Mouse (Mus musculus) kidney, embryonic 15.5 days (tissue): ENCODE measurements around the gene Clec3b. TPM values are rescaled to one million over a fixed set of nuclear protein-coding genes. Genes with fewer than 3 reads are reported as not detected.

Experiments used
- ATAC-seq: fragments of 200-750 bp; cut with Nextera tagmentation; replicated peaks from 2 replicates; pipeline ENCODE4 v1.8.0; 2017; ENCODE audit warnings: moderate TSS enrichment; ENCODE audit not compliant: low FRiP score
- H3K27ac ChIP-seq: fragments of 300-500 bp; sonication (generic); 2 replicates; pipeline ENCODE4 v1.5.1; 2015; ENCODE audit warnings: mild to moderate bottlenecking, inconsistent platforms
- H3K27me3 ChIP-seq: fragments of 300-500 bp; sonication (generic); 2 replicates; pipeline ENCODE4 v1.6.1; 2015; ENCODE audit warnings: inconsistent platforms
- H3K36me3 ChIP-seq: fragments of 300-500 bp; sonication (generic); 2 replicates; pipeline ENCODE4 v1.6.1; 2015; ENCODE audit warnings: inconsistent platforms
- H3K4me1 ChIP-seq: fragments of 300-500 bp; sonication (generic); 2 replicates; pipeline ENCODE4 v1.6.1; 2015; ENCODE audit warnings: inconsistent platforms
- H3K4me2 ChIP-seq: fragments of 300-500 bp; sonication (generic); 2 replicates; pipeline ENCODE4 v1.6.1; 2015; ENCODE audit warnings: moderate library complexity, mild to moderate bottlenecking, inconsistent platforms
- H3K4me3 ChIP-seq: fragments of 300-500 bp; sonication (generic); replicated peaks from 2 replicates; pipeline ENCODE4 v1.5.1; 2015; ENCODE audit warnings: mild to moderate bottlenecking, inconsistent platforms
- H3K9ac ChIP-seq: fragments of 300-500 bp; sonication (generic); 2 replicates; pipeline ENCODE4 v1.6.1; 2015; ENCODE audit warnings: mild to moderate bottlenecking, inconsistent platforms
- H3K9me3 ChIP-seq: fragments of 300-500 bp; sonication (generic); replicated peaks from 2 replicates; pipeline ENCODE4 v1.6.1; 2016; ENCODE audit warnings: inconsistent platforms
- whole genome bisulfite sequencing: fragments of 180-500 bp; shearing (Covaris S2); methylation state at CpG from one replicate; pipeline ENCODE4 v1.1.7; 2015; ENCODE audit warnings: mixed read lengths; 5-methylcytosine and 5-hydroxymethylcytosine counted together
- polyA plus RNA-seq: library from polyadenylated mRNA; unstranded; fragments of >200 nt; fragmentation: Nextera tagmentation; extraction: Ambion mirVana; gene quantifications from 2 replicates; pipeline ENCODE4 v1.2.1, GENCODE M21; 2015

Gene Clec3b
- polyA plus RNA-seq, 1 experiment from 2014 or later, result 1.6 TPM

DNA sequence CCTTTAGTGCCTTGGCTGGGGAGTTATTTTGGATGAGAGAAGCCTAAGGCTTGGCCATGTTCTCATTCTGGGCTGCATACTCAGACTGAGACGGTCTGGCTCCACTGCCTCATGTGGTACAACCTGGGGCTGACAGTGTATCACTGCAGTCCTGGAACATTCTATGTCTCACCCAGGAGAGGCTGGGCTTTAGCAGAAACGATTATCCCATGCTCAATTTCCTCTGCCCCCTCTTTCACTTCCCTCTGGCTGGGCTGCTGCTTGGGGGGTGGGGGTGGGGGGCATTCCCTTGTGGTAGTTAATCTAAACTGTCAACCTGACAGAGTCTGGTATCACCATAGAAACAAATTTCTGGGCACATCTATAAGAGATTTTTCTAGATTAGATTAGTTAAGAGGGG lies 34.8 kb downstream of the Clec3b start:
- H3K4me1 ChIP-seq, result 0 out of 2 replicates have a peak, but pooled peaks cover 3% of the 10 kb centered on the region
- no peak overlapping the region for H3K9ac ChIP-seq
- no peak overlapping the region for H3K4me3 ChIP-seq
- no peaks in the 10 kb centered on the region for H3K9me3 ChIP-seq
- H3K36me3 ChIP-seq, result no peaks in the 10 kb centered on the region
- H3K27me3 ChIP-seq, result no peaks in the 10 kb centered on the region
- no peak overlapping the region for H3K27ac ChIP-seq
- ATAC-seq, result no peak
- no peak overlapping the region for H3K4me2 ChIP-seq
- WGBS, result 53% methylated on average over 2 of the region's 2 CpGs

DNA sequence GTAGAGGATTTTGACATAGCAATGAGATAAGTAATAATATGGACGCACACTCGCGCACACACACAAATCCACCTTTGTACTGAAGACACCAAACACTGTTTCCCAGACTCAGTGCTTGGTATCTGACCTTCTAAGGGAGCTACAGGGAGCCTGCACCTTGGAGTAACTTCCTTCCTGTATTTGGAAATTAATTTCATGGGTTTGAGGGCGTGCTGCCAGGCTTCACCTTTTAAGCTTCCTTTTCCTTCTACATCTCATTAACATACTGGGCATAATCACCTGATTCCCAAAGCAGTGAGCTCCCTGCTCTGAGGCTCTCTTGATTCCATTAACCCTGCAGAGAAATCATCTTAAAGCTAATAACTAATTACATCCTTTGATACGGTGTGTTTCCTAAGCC lies 35.4 kb downstream of the Clec3b start:
- 0 out of 2 replicates have a peak, but pooled peaks cover 3% of the 10 kb centered on the region for H3K4me1 ChIP-seq
- no peak overlapping the region for H3K27ac ChIP-seq
- no peaks in the 10 kb centered on the region for H3K36me3 ChIP-seq
- no peak overlapping the region for H3K4me2 ChIP-seq
- no peak overlapping the region for H3K9ac ChIP-seq
- ATAC-seq, result no peak
- no peaks in the 10 kb centered on the region for H3K27me3 ChIP-seq
- H3K4me3 ChIP-seq, result no peak overlapping the region
- WGBS, result 86% methylated on average over 5 of the region's 5 CpGs
- no peaks in the 10 kb centered on the region for H3K9me3 ChIP-seq

DNA sequence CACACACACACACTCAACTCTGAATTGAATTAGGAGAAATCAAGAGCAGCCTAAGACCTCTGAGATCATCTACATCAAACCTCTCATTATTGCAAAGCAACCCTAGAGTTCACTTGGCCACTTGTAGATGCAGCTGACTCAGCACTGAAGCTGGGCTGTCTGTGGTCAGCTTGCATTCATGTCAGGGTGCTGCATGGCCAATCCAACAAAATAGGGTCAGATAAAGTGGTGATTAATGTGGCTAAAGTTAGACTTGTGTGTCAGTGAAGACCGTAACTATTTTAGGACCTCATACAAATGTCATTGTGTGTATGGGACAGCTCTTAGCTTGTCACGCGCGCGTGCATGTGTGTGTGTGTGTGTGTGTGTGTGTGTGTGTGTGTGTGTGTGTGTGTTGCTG lies 36.8 kb downstream of the Clec3b start:
- 89% methylated on average over 5 of the region's 5 CpGs for WGBS
- ATAC-seq, result no peak

DNA sequence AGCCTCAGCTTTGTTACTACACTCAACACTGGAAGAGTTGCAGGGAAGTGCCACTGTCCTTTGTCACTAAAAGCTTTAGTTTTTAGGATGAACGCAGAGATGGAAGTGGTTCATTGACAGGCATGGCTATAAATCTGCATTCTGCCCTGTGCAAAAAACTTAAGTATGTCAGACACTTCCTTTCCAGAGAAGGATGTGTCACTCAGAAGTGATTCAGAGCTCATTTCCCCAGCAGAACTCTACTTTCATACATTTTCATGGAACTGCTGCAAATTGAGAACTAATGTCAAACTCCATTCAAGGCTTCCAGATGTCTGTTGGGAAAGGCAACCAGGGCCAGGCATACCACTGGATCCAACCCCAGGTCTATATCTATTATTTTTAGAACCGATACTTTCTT lies 37.5 kb downstream of the Clec3b start:
- H3K9me3 ChIP-seq, result no peaks in the 10 kb centered on the region
- 0 out of 2 replicates have a peak, but pooled peaks cover 3% of the 10 kb centered on the region for H3K4me1 ChIP-seq
- no peak overlapping the region for H3K27ac ChIP-seq
- H3K36me3 ChIP-seq, result no peaks in the 10 kb centered on the region
- H3K9ac ChIP-seq, result no peak overlapping the region
- H3K4me2 ChIP-seq, result no peak overlapping the region
- H3K4me3 ChIP-seq, result no peak overlapping the region
- H3K27me3 ChIP-seq, result no peaks in the 10 kb centered on the region
- no peak for ATAC-seq
- 70% methylated on average over 2 of the region's 2 CpGs for WGBS

More for the DNA sequence above, 36.8 kb downstream of the Clec3b start:
- H3K9ac ChIP-seq, result no peak overlapping the region
- no peak overlapping the region for H3K4me3 ChIP-seq
- H3K4me2 ChIP-seq, result no peak overlapping the region
- H3K4me1 ChIP-seq, result 0 out of 2 replicates have a peak, but pooled peaks cover 3% of the 10 kb centered on the region
- no peaks in the 10 kb centered on the region for H3K36me3 ChIP-seq
- H3K9me3 ChIP-seq, result no peaks in the 10 kb centered on the region
- H3K27me3 ChIP-seq, result no peaks in the 10 kb centered on the region
- no peak overlapping the region for H3K27ac ChIP-seq

DNA sequence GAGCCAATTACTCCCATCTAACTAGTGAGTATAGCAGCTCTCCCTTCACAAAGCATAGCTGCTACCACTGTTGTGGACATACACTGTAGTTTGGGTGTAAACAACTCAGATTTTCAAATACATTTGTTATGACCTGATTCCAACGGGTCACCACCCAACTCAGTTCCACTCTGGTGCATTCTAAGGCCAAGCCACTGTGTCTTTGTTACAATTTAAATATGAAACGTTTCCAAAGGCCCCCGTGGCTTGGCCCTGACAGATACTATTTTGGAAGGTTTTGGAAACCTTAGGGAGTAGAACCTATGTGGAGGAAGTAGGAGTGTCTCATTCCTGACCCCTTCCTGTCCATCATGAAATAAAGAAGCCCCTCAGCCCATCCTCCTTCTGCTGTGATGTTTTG lies 49.4 kb downstream of the Clec3b start:
- no peaks in the 10 kb centered on the region for H3K36me3 ChIP-seq
- no peak overlapping the region for H3K27ac ChIP-seq
- H3K4me1 ChIP-seq, result no peaks in the 10 kb centered on the region
- ATAC-seq, result no peak
- no peaks in the 10 kb centered on the region for H3K27me3 ChIP-seq
- H3K9ac ChIP-seq, result no peak overlapping the region
- H3K4me3 ChIP-seq, result no peak overlapping the region
- H3K4me2 ChIP-seq, result no peak overlapping the region
- 0 out of 2 replicates have a peak, but pooled peaks cover 3% of the 10 kb centered on the region for H3K9me3 ChIP-seq
- 52% methylated on average over 3 of the region's 3 CpGs for WGBS

DNA sequence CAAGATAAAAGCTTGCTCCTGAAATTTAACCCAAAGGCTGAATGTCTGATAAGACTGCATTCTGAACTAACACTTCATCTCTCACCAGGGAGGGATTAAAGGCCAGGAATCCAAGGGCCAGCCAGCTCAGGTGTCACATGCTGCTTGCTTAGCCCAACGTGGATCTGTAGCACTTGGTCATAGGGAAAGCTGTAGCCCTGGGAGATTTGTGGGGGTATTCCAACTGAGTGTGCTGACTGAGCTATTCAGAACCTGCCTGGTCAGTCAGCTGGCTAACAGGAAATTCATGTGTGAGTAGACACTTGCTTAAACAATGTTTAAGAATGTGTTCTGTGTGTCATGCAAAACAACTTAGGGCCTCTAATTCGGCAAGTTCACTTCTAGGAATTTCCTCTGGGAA lies 55.8 kb downstream of the Clec3b start:
- Histone ChIP-seq H3K9me3 (no peaks in the 10 kb centered on the region), H3K9ac (no peak overlapping the region), H3K4me2 (no peak overlapping the region), H3K36me3 (no peaks in the 10 kb centered on the region), H3K27me3 (no peaks in the 10 kb centered on the region), H3K4me1 (0 out of 2 replicates have a peak, but pooled peaks cover 6% of the 10 kb centered on the region), H3K4me3 (no peak overlapping the region), H3K27ac (no peak overlapping the region)
- 21% methylated on average over 2 of the region's 2 CpGs for WGBS
- ATAC-seq, result no peak

DNA sequence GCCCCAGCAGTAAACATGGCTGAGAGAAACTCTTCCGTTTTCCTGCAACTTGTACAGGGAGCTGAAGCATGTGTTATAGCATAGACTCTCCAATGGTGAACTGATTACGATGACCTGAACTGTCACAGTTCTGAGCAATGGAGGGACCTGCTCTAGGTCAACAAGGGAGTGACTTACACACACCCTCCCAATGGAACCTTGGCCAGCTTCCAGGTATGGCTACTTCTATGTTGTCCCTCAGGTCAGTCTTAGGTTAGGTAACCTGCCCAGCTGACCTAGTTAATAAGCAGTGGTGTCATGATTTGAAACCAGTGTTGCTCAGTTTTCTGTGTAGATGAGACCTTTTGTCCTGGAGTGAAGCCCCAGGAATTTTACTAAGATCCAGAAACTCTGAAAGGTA lies 56.2 kb downstream of the Clec3b start:
- Histone ChIP-seq H3K9ac (no peak overlapping the region), H3K4me3 (no peak overlapping the region), H3K27ac (no peak overlapping the region), H3K27me3 (no peaks in the 10 kb centered on the region), H3K36me3 (no peaks in the 10 kb centered on the region), H3K9me3 (no peaks in the 10 kb centered on the region), H3K4me2 (no peak overlapping the region), H3K4me1 (0 out of 2 replicates have a peak, but pooled peaks cover 6% of the 10 kb centered on the region)
- ATAC-seq, result peak; percentile 43; the same call in 1 of the 2 replicates
- 66% methylated on average over 2 of the region's 2 CpGs for WGBS

Other genes with a start within 250 kb of the Clec3b start
- gene Zfp105, start 227.9 kb upstream of the Clec3b start, polyA plus RNA-seq, result 24.0 and 25.2 TPM in 2 replicates
- gene 1110059G10Rik, start 199.9 kb upstream of the Clec3b start, polyA plus RNA-seq, result 26.8 and 33.1 TPM in 2 replicates
- 59.3 and 60.1 TPM in 2 replicates for gene Kif15, start 199.9 kb upstream of the Clec3b start, polyA plus RNA-seq
- gene Tmem42, start 129.6 kb upstream of the Clec3b start, polyA plus RNA-seq, result 19.9 and 20.9 TPM in 2 replicates
- gene Tgm4, start 116.2 kb upstream of the Clec3b start, polyA plus RNA-seq, result 0.41 and 0.70 TPM in 2 replicates
- gene Zdhhc3, start 37.7 kb upstream of the Clec3b start, polyA plus RNA-seq, result 73.2 and 75.9 TPM in 2 replicates
- gene Exosc7, start 37.7 kb upstream of the Clec3b start, polyA plus RNA-seq, result 125 and 133 TPM in 2 replicates
- 7.5 and 7.7 TPM in 2 replicates for gene Cdcp1, start 65.1 kb downstream of the Clec3b start, polyA plus RNA-seq
- 7.2 and 8.8 TPM in 2 replicates for gene Tmem158, start 109.8 kb downstream of the Clec3b start, polyA plus RNA-seq
- 934 and 964 TPM in 2 replicates for gene Lars2, start 216.0 kb downstream of the Clec3b start, polyA plus RNA-seq